Mouse (Mus musculus): Measurements from ENCODE around the gene Etfrf1. TPM values are rescaled to one million over a fixed set of nuclear protein-coding genes. Genes with fewer than 3 reads are reported as not detected.

Gene Etfrf1
- polyA plus RNA-seq, 1 experiment from 2014 or later, result 53.3 TPM

Other genes with a start within 250 kb of the Etfrf1 start
- 33.2 and 49.6 TPM in 2 replicates for gene Bcat1, start 134.9 kb upstream of the Etfrf1 start, polyA plus RNA-seq (2016; fragmentation: Nextera tagmentation; extraction: Ambion mirVana)
- 2.3 and 4.8 TPM in 2 replicates for gene Lrmp, start 95.5 kb upstream of the Etfrf1 start, polyA plus RNA-seq (2016; fragmentation: Nextera tagmentation; extraction: Ambion mirVana)
- gene Casc1, start 129 bp upstream of the Etfrf1 start, polyA plus RNA-seq (2016; fragmentation: Nextera tagmentation; extraction: Ambion mirVana), result 0.38 and 0.45 TPM in 2 replicates
- 45.2 and 70.6 TPM in 2 replicates for gene Kras, start 39.1 kb downstream of the Etfrf1 start, polyA plus RNA-seq (2016; fragmentation: Nextera tagmentation; extraction: Ambion mirVana)

Measured in heart, embryonic 10.5 days (tissue).